Mouse (Mus musculus) testis, postnatal 14 days (tissue): ENCODE results near the gene Mcrip1.
"Not testable (repeated sequence)": the region's sequence is repeated elsewhere in the genome, so short reads cannot be mapped to it uniquely, and the experiment has no call there.

ENCODE experiments used
- DNase-seq: peaks from one replicate; pipeline ENCODE4 v3.0.0; 2021; ENCODE audit warnings: low spot score

The Mcrip1 gene

DNA sequence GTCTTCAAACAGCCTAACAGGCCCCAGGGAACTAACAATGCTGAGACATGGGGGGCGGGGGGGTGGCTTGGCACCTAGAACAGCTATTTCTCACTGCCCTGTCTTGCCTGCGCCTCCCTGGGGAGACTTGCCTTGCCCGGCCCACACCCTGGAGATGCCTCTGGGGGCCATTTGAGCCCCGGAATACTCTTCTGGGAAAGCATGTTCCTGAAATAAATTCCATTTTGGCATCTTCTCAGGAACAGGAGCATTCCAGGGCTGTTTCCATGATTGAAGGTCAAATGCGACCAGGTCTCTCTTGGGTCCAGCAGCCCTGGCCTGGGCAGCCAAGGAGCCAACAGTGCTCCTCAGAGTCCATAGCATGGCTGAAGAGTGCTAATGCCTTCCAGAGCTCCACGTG is 7.2 kb downstream of the Mcrip1 start:
- no peak for DNase-seq

GRCm38 (mm10) chr11:120541907-120542306 is 7.6 kb downstream of the Mcrip1 start:
- no peak for DNase-seq

DNA sequence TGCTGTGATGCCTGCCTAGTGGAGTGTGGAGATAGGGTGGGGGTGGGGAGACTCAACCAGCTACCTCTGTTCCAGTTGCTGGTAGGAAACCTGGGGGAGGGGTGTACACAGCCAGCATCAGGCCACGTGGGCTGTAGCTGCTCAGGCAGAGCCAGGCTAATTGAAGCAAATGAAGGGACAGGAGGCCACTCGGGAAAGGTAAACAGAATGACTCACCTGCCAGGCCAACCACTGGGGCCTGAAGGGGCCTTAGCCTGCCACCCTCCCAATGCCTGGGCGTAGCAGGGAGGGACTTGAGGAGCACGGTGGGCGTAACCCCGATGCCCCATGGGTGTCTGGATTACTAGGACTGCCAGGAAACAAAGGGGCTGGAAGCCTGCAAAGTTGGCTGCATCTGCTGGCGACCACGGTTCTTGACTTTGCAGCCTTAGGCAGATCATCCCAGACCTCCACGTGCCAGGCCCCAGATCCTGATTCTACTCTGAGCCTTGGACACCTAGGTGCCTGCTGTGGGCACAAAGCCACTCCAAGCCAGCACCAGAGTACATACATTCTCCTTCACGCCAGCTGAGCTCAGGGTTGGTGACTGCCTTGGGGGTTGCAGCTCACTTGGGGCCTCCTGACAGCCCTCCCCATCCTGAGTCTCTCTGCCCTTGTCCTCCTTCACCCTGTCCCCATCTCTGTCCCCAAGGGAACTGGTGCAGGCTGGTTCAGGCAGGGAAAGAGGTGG is 10.1 kb downstream of the Mcrip1 start:
- DNase-seq: no peak

GRCm38 (mm10) chr11:120538955-120539284 is 10.6 kb downstream of the Mcrip1 start:
- no peak for DNase-seq

DNA sequence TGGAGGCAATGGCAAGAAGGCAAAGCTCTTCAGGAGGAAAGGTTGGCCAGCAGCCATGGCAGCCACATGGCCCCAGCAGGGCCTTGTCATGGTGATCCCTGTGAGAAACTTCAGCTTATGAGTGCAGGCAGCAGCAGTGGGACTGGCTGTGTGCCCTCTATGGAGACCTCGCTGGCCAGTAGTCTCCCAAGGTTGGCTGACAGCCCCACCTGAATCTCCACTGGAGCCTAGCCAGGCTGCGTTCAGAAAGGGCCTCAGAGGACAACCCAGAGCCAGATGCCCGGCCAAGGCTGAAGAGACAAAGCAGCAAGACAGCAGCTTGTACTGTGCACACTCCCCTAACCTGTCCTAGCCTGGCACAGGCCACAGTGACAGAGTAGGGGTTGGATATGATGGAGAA is 11.0 kb downstream of the Mcrip1 start:
- no peak for DNase-seq

GRCm38 (mm10) chr11:120535804-120536203 is 13.7 kb downstream of the Mcrip1 start:
- DNase-seq: no peak

- no peak for DNase-seq
Observed at GRCm38 (mm10) chr11:120535145-120535544, 14.4 kb downstream of the Mcrip1 start.

- no peak for DNase-seq
Observed at GRCm38 (mm10) chr11:120534093-120534492, 15.4 kb downstream of the Mcrip1 start.

DNA sequence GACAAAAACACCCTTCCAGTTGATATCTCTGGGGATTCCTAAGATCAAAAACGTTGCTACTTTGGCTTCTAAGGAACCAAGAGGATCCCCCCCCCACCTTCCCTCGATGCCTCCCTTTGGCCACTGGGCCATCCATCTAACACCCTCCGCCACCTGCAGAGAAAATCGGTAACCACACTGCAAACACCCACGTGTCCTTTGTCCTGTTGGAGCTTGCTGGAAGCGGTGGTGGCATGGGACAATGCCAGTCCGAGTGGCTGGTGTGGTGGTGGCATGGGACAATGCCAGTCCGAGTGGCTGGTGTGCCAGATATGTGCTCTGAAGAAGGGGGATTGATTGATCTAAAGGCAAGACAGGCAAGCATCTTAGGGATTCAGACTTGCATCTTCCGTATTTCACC is 17.9 kb downstream of the Mcrip1 start:
- DNase-seq: no peak

DNA sequence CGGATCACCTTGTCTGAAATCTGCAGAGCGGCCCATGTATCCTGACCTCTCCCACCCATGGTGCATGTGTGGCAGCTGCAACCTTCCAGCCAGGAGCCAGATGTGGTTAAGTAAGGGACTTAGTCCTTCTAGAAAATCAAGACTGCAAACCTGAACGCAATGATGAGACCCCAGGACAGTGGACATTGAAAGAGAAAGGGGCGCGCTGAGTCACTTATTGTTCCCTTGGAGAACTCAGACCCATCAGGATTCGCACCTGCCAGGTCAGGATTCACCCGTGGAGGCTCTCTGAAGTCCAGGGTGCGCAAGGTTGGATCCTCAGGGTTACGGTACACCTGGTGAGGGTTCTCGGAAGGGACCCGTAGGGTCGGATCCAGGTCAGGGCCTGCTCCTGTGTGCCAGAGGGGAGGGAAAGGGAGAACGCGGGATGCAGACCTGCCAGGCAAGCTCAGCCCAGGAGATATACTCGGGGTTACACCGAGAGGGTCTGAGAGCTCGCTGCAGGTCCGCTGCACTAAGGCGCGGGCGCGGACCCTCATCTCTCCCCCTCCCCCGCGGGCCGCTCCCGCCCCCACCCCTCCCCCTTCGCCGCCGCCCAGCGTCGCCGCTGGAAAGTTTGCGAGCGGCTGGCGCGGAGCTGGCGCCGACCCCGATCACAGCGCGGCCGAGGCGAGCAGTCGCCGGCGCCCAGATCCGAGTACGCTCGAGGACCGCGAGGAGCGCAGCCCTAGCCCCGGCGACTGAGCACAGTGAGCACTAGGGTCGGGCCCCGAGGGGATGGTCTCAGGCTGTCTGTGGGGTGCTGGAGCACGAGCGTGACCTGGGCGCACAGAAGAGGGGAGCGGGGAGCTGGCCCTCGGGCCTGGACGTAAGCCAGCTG is 19.2 kb downstream of the Mcrip1 start, which contains the start of gene Gcgr:
Gene Gcgr, plus strand, starts transcription at position 615 of the 880 bp plus-strand sequence.
- no peak for DNase-seq

GRCm38 (mm10) chr11:120528903-120529302 is 20.6 kb downstream of the Mcrip1 start:
- no peak for DNase-seq

GRCm38 (mm10) chr11:120527690-120528354 is 21.7 kb downstream of the Mcrip1 start:
- no peak for DNase-seq

GRCm38 (mm10) chr11:120525959-120526358 is 23.6 kb downstream of the Mcrip1 start:
- DNase-seq: no peak

- no peak for DNase-seq
Observed at GRCm38 (mm10) chr11:120522581-120522980, 26.9 kb downstream of the Mcrip1 start.

DNA sequence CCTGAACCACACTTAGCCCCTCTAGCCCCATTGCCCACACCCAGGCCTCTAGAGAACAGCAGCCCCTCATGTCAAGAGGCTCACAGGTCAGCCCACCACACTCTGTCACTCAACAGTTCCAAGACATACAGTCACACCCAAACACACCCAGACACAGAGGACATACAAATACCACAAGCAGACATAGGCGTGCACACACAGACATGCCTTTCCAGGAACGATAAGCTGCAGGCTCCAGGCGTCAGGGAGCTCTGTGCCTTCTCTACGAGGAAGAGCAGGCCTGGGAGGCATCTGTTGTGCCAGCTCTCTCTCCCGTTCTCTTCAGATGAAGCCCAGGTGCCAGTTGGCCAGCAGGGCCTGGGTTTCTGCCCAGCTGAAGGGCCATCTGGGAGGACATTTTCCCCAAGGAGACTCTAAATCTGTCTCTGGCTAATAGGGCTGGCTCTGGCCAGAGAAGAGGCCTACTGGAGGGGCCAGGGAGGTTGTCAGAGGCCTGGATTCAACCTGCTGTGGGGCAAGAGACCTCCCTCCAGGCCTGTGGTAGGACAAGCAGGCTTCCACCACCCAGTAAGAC is 28.5 kb downstream of the Mcrip1 start:
- no peak for DNase-seq

GRCm38 (mm10) chr11:120520498-120520897 is 29.0 kb downstream of the Mcrip1 start:
- no peak for DNase-seq

GRCm38 (mm10) chr11:120519738-120520137 is 29.8 kb downstream of the Mcrip1 start:
- DNase-seq: no peak

DNA sequence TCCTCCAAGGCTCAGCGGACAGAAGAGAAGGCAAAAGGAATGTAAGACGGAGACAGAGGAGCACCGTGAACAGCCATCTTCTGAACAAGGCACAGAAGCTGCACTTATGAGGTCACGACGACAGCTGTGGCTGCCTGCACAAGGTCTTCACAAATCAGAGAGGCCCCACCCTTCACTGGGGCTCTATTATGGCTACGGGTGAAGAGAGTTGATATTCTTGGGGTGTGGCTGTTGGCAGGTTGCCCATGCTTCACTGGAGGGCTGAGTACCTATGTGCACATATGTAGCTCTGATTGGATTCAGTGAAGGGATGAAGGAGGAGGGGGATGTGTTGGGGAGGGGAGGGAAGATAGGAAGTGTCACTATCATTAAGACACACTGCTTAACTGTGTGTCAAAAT is 31.0 kb downstream of the Mcrip1 start:
- no peak for DNase-seq

GRCm38 (mm10) chr11:120518027-120518426 is 31.5 kb downstream of the Mcrip1 start:
- DNase-seq: peak; percentile 50

- DNase-seq: no peak
Observed at GRCm38 (mm10) chr11:120517147-120517546, 32.4 kb downstream of the Mcrip1 start.

DNA sequence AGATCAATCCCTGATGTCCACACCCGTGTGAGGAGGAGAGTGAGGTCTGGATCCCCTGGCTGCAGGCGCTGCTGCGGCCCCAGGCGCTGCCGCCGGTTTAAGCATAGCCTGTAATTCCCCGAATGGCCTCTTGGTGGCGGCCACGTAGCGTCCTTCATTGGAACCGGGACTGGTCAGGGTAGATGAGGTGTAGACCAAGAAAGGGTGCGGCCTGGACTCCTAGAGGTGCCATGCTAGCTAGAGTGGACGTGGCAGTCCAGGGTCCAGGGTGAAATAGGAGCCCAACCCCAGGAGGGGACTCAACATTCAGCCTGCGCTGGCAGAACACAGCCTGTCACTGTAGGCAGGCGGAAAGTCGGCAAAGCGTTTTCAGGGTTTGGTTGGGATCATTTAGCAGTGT is 33.9 kb downstream of the Mcrip1 start:
- peak; percentile 86 for DNase-seq

- not testable (repeated sequence) for DNase-seq
Observed at GRCm38 (mm10) chr11:120514262-120514661, 35.3 kb downstream of the Mcrip1 start.
